Mouse (Mus musculus) brain, embryonic 14.5 days (tissue): ENCODE data around the gene Pou4f1.

Experiments used
- CTCF ChIP-seq: fragments of 200-500 bp; IDR thresholded peaks from 2 replicates; pipeline ENCODE4 v1.5.1; 2012; ENCODE audit warnings: inconsistent platforms, mild to moderate bottlenecking, moderate library complexity, borderline replicate concordance; ENCODE audit not compliant: insufficient read depth, insufficient read length; ENCODE audit errors: extremely low read depth
- POLR2A ChIP-seq: fragments of 200-500 bp; IDR thresholded peaks from 2 replicates; pipeline ENCODE4 v1.6.1; 2012; ENCODE audit warnings: mild to moderate bottlenecking, inconsistent platforms, borderline replicate concordance; ENCODE audit not compliant: poor library complexity, insufficient read depth, insufficient read length, severe bottlenecking; ENCODE audit errors: extremely low read depth

DNA sequence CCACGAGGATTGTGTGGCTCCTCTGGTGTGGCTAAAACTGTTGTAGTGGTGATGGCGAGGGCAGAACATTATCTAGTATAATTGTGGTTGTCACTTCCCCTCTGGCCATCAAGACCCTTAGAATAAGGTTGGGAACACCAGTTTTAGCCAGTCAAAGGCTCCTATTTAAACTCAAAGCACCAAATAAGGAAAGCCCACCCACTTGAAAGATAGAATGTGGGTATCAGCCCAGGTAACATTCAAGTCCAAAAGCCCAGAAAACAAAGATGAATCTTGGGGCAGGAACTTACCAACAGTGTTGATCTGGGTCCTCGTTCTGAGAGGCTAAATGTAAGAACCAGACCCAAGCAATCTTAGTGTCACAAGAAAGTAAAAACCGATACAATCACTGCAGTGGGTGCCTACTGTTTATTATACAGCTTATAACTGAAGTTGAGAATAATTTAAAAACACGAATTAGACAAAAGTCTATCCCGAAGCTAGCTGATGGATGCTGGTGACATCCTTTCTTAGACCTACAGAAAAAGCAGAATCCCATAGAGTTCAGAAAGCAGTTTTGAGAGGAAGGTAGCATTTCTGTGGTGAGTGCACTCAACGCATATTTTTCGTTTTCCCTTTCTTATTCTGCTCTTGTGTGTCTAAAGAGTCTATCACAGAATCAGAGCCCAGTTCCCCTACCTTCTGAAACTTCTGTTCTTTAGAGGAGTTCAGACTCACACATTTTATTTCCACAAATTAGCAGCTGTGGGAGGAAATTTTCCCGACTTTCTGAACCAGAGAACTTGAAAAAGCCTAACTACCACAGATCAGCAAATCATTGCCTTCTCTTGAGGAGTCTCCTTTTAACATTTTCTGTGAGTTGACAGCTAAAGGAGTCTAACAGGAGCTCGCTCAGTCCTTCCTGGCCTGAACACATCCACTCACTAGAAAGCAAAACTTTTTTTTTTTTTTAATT lies 6.2 kb downstream of the Pou4f1 start:
- TF ChIP-seq POLR2A, result no peak
- no peak for TF ChIP-seq CTCF
